Mouse (Mus musculus): ENCODE data around the gene Ugt1a7c. TPM values are rescaled to one million over a fixed set of nuclear protein-coding genes. Genes with fewer than 3 reads are reported as not detected.
"Not testable (repeated sequence)": the region's sequence is repeated elsewhere in the genome, so short reads cannot be mapped to it uniquely, and the experiment has no call there.

Gene Ugt1a7c
- total and polyA plus RNA-seq, 3 experiments, result not detected

DNA sequence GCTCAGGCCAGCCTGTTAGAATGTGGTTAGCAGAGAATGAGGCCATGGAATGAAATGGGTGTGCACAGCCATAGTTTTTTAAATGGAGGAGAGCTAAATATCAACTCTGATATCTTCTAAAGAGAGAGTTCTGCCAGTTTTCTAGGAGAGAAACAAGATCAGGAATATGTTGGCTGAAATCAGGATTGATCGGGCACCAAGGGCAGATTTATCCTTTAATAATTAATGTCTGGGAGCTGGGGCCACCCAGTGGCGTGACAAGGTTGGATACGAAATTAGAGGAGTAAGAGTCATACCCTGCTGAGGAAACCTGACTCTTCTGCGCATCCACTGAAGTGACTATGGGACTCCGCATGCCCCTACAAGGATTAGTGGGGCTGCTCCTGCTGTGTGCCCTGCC is 70.8 kb downstream of the Ugt1a7c start, which contains the start of gene Ugt1a5:
TSS of gene Ugt1a5 (plus strand) at position 302 of the 400 bp plus-strand sequence.
- Histone ChIP-seq H3K9ac (ENCODE audit: control insufficient read depth, low read depth, low read length, poor library complexity, severe bottlenecking) (no peak within 1 kb of the TSS), H3K4me1 (ENCODE audit: control insufficient read depth in 1 of 2, insufficient read depth in 2 of 2, low read length in 2 of 2) (no peaks in the 10 kb centered on the region), H3K36me3 (ENCODE audit: control insufficient read depth in 1 of 2, insufficient read depth in 2 of 2, low read length in 2 of 2) (no peaks in the 10 kb centered on the region), H3K27me3 (ENCODE audit: control insufficient read depth in 1 of 2, insufficient read depth in 2 of 2, low read length in 2 of 2) (no peaks in the 10 kb centered on the region), H3K9me3 (replicated peaks; ENCODE audit: insufficient read depth, low read length) (no peaks in the 10 kb centered on the region), H3K4me3 (ENCODE audit: control insufficient read depth in 1 of 2, insufficient read depth in 1 of 2, low read depth in 2 of 2, low read length in 2 of 2) (no peak within 1 kb of the TSS), H3K79me2 (ENCODE audit: control insufficient read depth, insufficient read depth, low read length, poor library complexity) (no peaks in the 10 kb centered on the region), H3K27ac (ENCODE audit: control insufficient read depth, low read depth, low read length) (no peak within 1 kb of the TSS)
- DNase-seq (ENCODE audit: low read depth, low spot score), result no peak
- TF ChIP-seq MYC (IDR thresholded peaks at IDR 0.05; ENCODE audit: low read depth, low read length) (no peak), KAT2A (conservative IDR thresholded peaks at IDR 0.05; ENCODE audit: low read depth, low read length) (no peak), POLR2AphosphoS5 (IDR thresholded peaks at IDR 0.05; ENCODE audit: borderline replicate concordance, low read depth, low read length) (no peak), UBTF (IDR thresholded peaks at IDR 0.05; ENCODE audit: borderline replicate concordance, insufficient read depth, low read depth, low read length) (no peak), MYB (IDR thresholded peaks at IDR 0.05; ENCODE audit: low read depth, low read length) (no peak), GATA1 (IDR thresholded peaks at IDR 0.05; ENCODE audit: low read depth, low read length) (no peak), SMC3 (IDR thresholded peaks at IDR 0.05; ENCODE audit: low read depth, low read length) (no peak)

DNA sequence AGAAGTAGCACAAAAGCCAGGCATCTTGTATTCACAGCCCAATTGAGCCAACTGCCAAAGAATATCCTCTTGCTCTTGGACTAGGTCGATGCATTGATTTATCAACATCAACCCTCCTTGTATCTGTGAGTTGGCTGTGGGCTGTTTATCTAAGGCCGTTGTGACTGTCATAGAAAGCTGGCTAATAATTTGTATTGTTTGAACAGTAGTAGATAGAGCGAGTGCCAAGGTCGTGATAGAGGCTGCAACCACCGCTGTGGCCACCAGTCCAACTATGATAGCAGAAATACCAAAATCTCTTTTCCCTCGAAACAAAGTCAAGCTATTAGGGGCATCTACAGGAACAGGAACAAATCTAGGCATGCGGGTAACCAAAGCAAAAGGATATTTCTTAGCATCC is 77.3 kb downstream of the Ugt1a7c start:
- not testable (repeated sequence) for H3K79me2 ChIP-seq (ENCODE audit: control insufficient read depth, insufficient read depth, low read length, poor library complexity)

GRCm38 (mm10) chr1:88179657-88180056 is 84.8 kb downstream of the Ugt1a7c start:
- Histone ChIP-seq H3K79me2 (ENCODE audit: control insufficient read depth, insufficient read depth, low read length, poor library complexity) (no peaks in the 10 kb centered on the region), H3K4me1 (ENCODE audit: control insufficient read depth in 1 of 2, insufficient read depth in 2 of 2, low read length in 2 of 2) (no peaks in the 10 kb centered on the region), H3K4me3 (ENCODE audit: control insufficient read depth in 1 of 2, insufficient read depth in 1 of 2, low read depth in 2 of 2, low read length in 2 of 2) (no peak overlapping the region), H3K9ac (ENCODE audit: control insufficient read depth, low read depth, low read length, poor library complexity, severe bottlenecking) (no peak overlapping the region), H3K27me3 (ENCODE audit: control insufficient read depth in 1 of 2, insufficient read depth in 2 of 2, low read length in 2 of 2) (no peaks in the 10 kb centered on the region; a peak in 1 of 4 replicates), H3K36me3 (ENCODE audit: control insufficient read depth in 1 of 2, insufficient read depth in 2 of 2, low read length in 2 of 2) (no peaks in the 10 kb centered on the region), H3K27ac (ENCODE audit: control insufficient read depth, low read depth, low read length) (no peak overlapping the region), H3K9me3 (replicated peaks; ENCODE audit: insufficient read depth, low read length) (no peaks in the 10 kb centered on the region)
- DNase-seq (ENCODE audit: low read depth, low spot score), result no peak
- TF ChIP-seq TBP (IDR thresholded peaks at IDR 0.05; ENCODE audit: low read depth, low read length) (no peak), CTCF (IDR thresholded peaks at IDR 0.05 in 2 of 3, conservative IDR thresholded peaks at IDR 0.05 in 1 of 3; ENCODE audit: control insufficient read depth in 1 of 3, insufficient read depth in 1 of 3, low read depth in 2 of 3, low read length in 3 of 3, poor library complexity in 1 of 3, severe bottlenecking in 1 of 3) (no peak), NELFE (IDR thresholded peaks at IDR 0.05; ENCODE audit: low read depth, low read length) (no peak), GABPA (IDR thresholded peaks at IDR 0.05; ENCODE audit: low read depth, low read length) (no peak), TCF12 (IDR thresholded peaks at IDR 0.05; ENCODE audit: low read depth, low read length) (no peak), ELF1 (IDR thresholded peaks at IDR 0.05; ENCODE audit: low read depth, low read length) (no peak), KAT2A (conservative IDR thresholded peaks at IDR 0.05; ENCODE audit: low read depth, low read length) (no peak)

More for the DNA sequence above, 77.3 kb downstream of the Ugt1a7c start:
- H3K9me3 ChIP-seq (replicated peaks; ENCODE audit: insufficient read depth, low read length); H3K27me3 ChIP-seq (ENCODE audit: control insufficient read depth in 1 of 2, insufficient read depth in 2 of 2, low read length in 2 of 2); DNase-seq (ENCODE audit: low read depth, low spot score); H3K9ac ChIP-seq (ENCODE audit: control insufficient read depth, low read depth, low read length, poor library complexity, severe bottlenecking); H3K4me1 ChIP-seq (ENCODE audit: control insufficient read depth in 1 of 2, insufficient read depth in 2 of 2, low read length in 2 of 2); H3K4me3 ChIP-seq (ENCODE audit: control insufficient read depth in 1 of 2, insufficient read depth in 1 of 2, low read depth in 2 of 2, low read length in 2 of 2); H3K27ac ChIP-seq (ENCODE audit: control insufficient read depth, low read depth, low read length); H3K36me3 ChIP-seq (ENCODE audit: control insufficient read depth in 1 of 2, insufficient read depth in 2 of 2, low read length in 2 of 2): not testable (repeated sequence)
